Mouse (Mus musculus): ENCODE measurements around the gene Rabl6. TPM values are rescaled to one million over a fixed set of nuclear protein-coding genes. Genes with fewer than 3 reads are reported as not detected.

Gene Rabl6
- polyA plus RNA-seq, 1 experiment = 158 TPM

- Histone ChIP-seq H3K27ac (ENCODE audit: insufficient read depth, low read length) (peak overlapping the region; percentile 76), H3K4me1 (ENCODE audit: control insufficient read depth, insufficient read depth, low read length) (peaks cover 10% of the 10 kb centered on the region), H3K4me3 (ENCODE audit: insufficient read depth, low read length) (no peak overlapping the region)
- TF ChIP-seq POLR2A (IDR thresholded peaks at IDR 0.05; ENCODE audit: extremely low read depth, insufficient read depth, low read length) (no peak), CTCF (IDR thresholded peaks at IDR 0.05; ENCODE audit: extremely low read depth, insufficient read depth, low read length) (no peak)
These were observed 31.1 kb downstream of the Rabl6 start for GRCm38 (mm10) chr2:25576965-25577891.

GRCm38 (mm10) chr2:25576028-25576850 lies 32.1 kb downstream of the Rabl6 start:
- H3K4me3 ChIP-seq (ENCODE audit: insufficient read depth, low read length) = no peak overlapping the region

DNA sequence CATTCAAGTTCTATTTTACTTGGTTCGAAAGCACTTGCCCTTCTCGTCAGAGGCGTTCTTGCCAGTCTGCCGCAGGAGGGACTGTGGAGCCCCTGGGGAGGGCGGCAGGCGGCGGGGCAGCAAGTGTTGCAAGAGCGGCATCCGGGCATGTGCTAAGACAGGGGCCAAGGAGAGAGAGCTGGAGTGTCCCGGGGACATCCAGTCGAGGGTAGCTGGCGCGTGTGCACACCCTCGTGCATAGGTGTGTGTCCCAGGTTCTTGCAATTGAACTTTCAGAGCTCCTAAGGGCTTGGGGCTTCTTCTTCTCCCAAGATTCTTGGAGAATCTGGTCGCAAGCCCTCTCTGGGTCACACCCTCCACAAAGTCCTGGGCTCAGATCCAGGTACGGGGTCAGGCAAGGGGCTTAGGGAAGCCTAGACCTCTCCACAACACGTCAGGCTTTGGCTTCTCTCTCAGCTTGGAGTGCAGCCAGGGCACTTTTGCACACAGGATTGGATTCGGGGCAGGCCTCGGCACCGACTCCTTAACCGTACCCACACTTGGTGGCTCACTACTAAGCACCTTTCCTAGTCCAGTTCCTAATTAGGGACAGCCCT lies 32.8 kb downstream of the Rabl6 start:
- Histone ChIP-seq H3K27ac (ENCODE audit: insufficient read depth, low read length) (peak overlapping the region; percentile 29; the same call in 1 of the 2 replicates), H3K4me1 (ENCODE audit: control insufficient read depth, insufficient read depth, low read length) (peaks cover 8% of the 10 kb centered on the region), H3K4me3 (ENCODE audit: insufficient read depth, low read length) (peak overlapping the region; percentile 39; the same call in 1 of the 2 replicates)
- TF ChIP-seq POLR2A (IDR thresholded peaks at IDR 0.05; ENCODE audit: extremely low read depth, insufficient read depth, low read length) (0 out of 2 replicates have a peak, but pooled peaks have one; percentile 4), CTCF (IDR thresholded peaks at IDR 0.05; ENCODE audit: extremely low read depth, insufficient read depth, low read length) (no peak)

More at GRCm38 (mm10) chr2:25576028-25576850, 32.1 kb downstream of the Rabl6 start:
- TF ChIP-seq POLR2A (IDR thresholded peaks at IDR 0.05; ENCODE audit: extremely low read depth, insufficient read depth, low read length) = no peak
- no peak for TF ChIP-seq CTCF (IDR thresholded peaks at IDR 0.05; ENCODE audit: extremely low read depth, insufficient read depth, low read length)
- peak overlapping the region; percentile 29; the same call in 1 of the 2 replicates for H3K27ac ChIP-seq (ENCODE audit: insufficient read depth, low read length)
- peaks cover 8% of the 10 kb centered on the region for H3K4me1 ChIP-seq (ENCODE audit: control insufficient read depth, insufficient read depth, low read length)

DNA sequence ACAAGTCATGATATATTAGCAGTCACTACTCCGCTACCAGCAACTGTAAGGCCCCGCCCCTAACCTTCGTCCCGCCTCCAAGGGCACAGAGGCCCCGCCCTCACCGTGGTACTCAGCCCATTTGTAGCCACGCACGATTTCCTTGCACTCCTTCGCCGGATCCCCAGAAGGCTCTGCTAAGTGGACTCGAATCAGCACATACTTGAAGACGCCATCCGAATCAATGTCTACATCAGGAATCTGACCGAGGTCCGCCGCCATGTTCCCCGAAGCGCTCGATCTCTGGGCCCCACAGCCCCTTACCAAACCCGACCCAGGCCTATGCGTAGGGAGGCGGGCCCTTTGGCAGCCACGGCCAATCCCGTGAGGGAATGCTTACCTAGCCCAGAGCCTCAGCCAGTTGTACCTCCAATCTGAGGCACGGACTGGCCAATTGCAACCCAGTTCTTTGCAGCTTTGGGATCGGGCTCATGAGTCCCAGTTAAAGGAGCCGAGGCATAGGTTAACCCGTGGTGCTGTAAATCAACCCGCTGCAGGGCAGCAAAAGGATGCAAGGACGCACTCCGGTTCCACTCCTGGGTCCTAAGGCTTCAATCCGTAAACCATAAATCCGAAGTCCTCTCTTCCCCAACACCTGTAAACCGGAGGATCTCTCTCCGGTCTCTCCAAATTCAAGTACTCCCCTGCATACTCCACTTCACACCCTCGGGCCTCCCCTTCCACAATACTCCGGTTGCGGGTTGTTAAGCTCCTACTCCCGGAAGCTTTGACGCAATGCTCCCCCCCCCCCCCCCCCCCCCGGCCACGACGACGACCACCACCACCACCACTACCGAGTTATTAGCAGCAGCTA lies 33.5 kb downstream of the Rabl6 start, which contains the start of the genes Mamdc4 and Phpt1:
Gene Mamdc4, minus strand, starts transcription at position 267 of the 853 bp plus-strand sequence.
Gene Phpt1, minus strand, starts transcription at position 646 of the 853 bp plus-strand sequence.
- TF ChIP-seq CTCF (IDR thresholded peaks at IDR 0.05; ENCODE audit: extremely low read depth, insufficient read depth, low read length) (no peak), POLR2A (IDR thresholded peaks at IDR 0.05; ENCODE audit: extremely low read depth, insufficient read depth, low read length) (peak; percentile 68)
- peak within 1 kb of the TSS; percentile 39 for H3K4me3 ChIP-seq (ENCODE audit: insufficient read depth, low read length)
- H3K4me1 ChIP-seq (ENCODE audit: control insufficient read depth, insufficient read depth, low read length) = peaks cover 6% of the 10 kb centered on the region
- H3K27ac ChIP-seq (ENCODE audit: insufficient read depth, low read length) = peak within 1 kb of the TSS; percentile 29

GRCm38 (mm10) chr2:25574136-25574535 lies 34.2 kb downstream of the Rabl6 start:
- Histone ChIP-seq H3K4me1 (ENCODE audit: control insufficient read depth, insufficient read depth, low read length) (peaks cover 6% of the 10 kb centered on the region), H3K4me3 (ENCODE audit: insufficient read depth, low read length) (peak overlapping the region; percentile 39), H3K27ac (ENCODE audit: insufficient read depth, low read length) (no peak overlapping the region)
- TF ChIP-seq CTCF (IDR thresholded peaks at IDR 0.05; ENCODE audit: extremely low read depth, insufficient read depth, low read length) = no peak
- TF ChIP-seq POLR2A (IDR thresholded peaks at IDR 0.05; ENCODE audit: extremely low read depth, insufficient read depth, low read length) = no peak

DNA sequence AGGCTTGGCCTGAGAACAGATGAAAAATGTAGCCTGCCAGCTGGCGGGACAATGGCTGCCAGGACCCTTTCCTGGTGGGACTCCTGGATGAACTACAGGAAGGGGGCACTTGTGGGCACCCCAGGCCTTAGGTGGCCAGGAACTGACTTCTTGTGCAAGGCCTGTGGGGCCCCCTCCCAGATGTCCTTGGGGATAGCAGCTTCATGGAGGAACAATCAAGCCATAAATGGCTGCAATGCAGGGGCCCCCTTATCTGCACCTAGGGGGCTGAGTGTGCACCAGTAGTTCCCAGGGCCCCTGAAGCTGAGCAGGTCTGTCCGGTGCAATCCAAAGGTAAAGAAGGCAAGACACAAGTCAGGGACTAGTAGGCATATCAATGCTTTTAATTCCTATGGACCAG lies 35.3 kb downstream of the Rabl6 start:
- H3K27ac ChIP-seq (ENCODE audit: insufficient read depth, low read length) = no peak overlapping the region
- H3K4me1 ChIP-seq (ENCODE audit: control insufficient read depth, insufficient read depth, low read length) = peaks cover 6% of the 10 kb centered on the region
- H3K4me3 ChIP-seq (ENCODE audit: insufficient read depth, low read length) = no peak overlapping the region
- no peak for TF ChIP-seq CTCF (IDR thresholded peaks at IDR 0.05; ENCODE audit: extremely low read depth, insufficient read depth, low read length)
- no peak for TF ChIP-seq POLR2A (IDR thresholded peaks at IDR 0.05; ENCODE audit: extremely low read depth, insufficient read depth, low read length)

- Histone ChIP-seq H3K4me3 (ENCODE audit: insufficient read depth, low read length) (no peak overlapping the region), H3K27ac (ENCODE audit: insufficient read depth, low read length) (no peak overlapping the region), H3K4me1 (ENCODE audit: control insufficient read depth, insufficient read depth, low read length) (peaks cover 5% of the 10 kb centered on the region)
- TF ChIP-seq POLR2A (IDR thresholded peaks at IDR 0.05; ENCODE audit: extremely low read depth, insufficient read depth, low read length) = no peak
- TF ChIP-seq CTCF (IDR thresholded peaks at IDR 0.05; ENCODE audit: extremely low read depth, insufficient read depth, low read length) = no peak
These were observed 37.1 kb downstream of the Rabl6 start for GRCm38 (mm10) chr2:25571221-25571620.

DNA sequence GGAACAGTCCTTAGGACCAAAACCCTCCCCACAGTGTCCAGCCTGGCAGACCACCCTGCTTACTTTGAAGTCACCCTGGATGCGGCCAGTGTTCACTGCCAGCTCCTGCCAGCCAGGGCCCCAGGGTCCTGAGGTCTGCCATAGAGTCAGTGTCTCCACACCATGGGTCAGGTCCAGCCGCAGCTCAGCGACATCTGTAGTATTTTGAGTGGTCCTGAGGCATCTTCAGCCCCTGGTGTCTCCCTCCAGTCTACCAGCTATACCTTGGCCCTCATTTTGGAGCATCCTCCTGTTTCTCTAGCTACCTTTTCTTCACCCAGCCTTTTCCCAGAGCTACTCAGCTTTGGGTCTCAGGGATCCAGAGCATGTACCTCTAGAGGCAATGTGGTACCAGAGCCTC lies 39.0 kb downstream of the Rabl6 start:
- no peak overlapping the region for H3K27ac ChIP-seq (ENCODE audit: insufficient read depth, low read length)
- H3K4me1 ChIP-seq (ENCODE audit: control insufficient read depth, insufficient read depth, low read length) = 0 out of 2 replicates have a peak, but pooled peaks cover 2% of the 10 kb centered on the region
- H3K4me3 ChIP-seq (ENCODE audit: insufficient read depth, low read length) = no peak overlapping the region
- no peak for TF ChIP-seq POLR2A (IDR thresholded peaks at IDR 0.05; ENCODE audit: extremely low read depth, insufficient read depth, low read length)

All from cortical plate, adult 2 months (tissue).